ENCODE assay signal across 20 mouse cellular contexts in the genomic region with DNA sequence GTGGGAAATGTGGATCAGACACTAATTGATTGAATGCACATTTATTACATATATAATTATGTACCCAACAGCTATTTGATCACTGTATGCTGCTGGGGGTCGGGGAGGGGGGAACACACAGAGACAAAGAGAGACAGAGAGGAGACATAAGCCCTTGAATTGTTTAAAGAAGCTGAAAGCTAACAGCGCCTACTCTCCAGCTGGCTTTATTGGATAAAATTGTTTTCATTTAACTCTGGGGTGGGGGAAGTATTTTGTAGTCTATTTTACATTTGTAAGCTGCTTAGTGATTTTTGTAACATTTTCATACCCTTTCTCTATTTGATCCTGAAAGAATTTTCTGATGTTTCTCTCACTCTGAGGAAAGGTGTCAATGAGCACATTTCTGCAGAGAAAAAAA.
DNase-seq lines count a peak whose midpoint lies in the region; TF ChIP-seq lines count a peak whose summit lies in the region.
"Had no signal": no experiment of that assay in that cellular context is flagged by ENCODE, and none has a peak within 500 bp of the region (broad histone marks: within the 10 kb centered on the region; RNA-seq: fewer than 3 reads in every experiment).

No protein-coding gene starts in this region.

- TF ChIP-seq CTCF in layer of hippocampus, adult 2 months (conservative IDR thresholded peaks at IDR 0.05): no peak
- TF ChIP-seq CTCF in left cerebral cortex, adult 2 months (IDR thresholded peaks at IDR 0.05): no peak

- H3K4me3 ChIP-seq in layer of hippocampus, adult 2 months: no peak overlapping the region
- no peak overlapping the region for H3K4me3 ChIP-seq in left cerebral cortex, adult 2 months
- H3K4me3 ChIP-seq: embryonic facial prominence, embryonic 13.5 days; embryonic facial prominence, embryonic 15.5 days; erythroblast, embryonic 14.5 days; forebrain, embryonic 10.5 days; forebrain, embryonic 12.5 days had no signal

- intact Hi-C loops in left cerebral cortex, adult 2 months (cut with DNase I): no loop called here

- H3K27ac ChIP-seq in layer of hippocampus, adult 2 months: peak overlapping the region; percentile 89
- peak overlapping the region; percentile 90; the same call in 1 of the 2 replicates for H3K27ac ChIP-seq in left cerebral cortex, adult 2 months
- H3K27ac ChIP-seq: embryonic facial prominence, embryonic 13.5 days; embryonic facial prominence, embryonic 15.5 days; forebrain, embryonic 10.5 days had no signal

- peak in 1 of 2 experiments; percentile 60 for DNase-seq in layer of hippocampus, adult 2 months (ENCODE audit: low spot score in 2 of 2)
- DNase-seq in layer of hippocampus, postnatal 25 days (ENCODE audit: extremely low spot score in 1 of 2, low spot score in 1 of 2): no peak
- DNase-seq in left cerebral cortex, adult 2 months (ENCODE audit: extremely low spot score in 1 of 2, low spot score in 2 of 2): no peak
- DNase-seq in left cerebral cortex, adult 11 months (ENCODE audit: low spot score): no peak
- DNase-seq in telencephalon, adult 2 months (ENCODE audit: low read depth, low spot score): peak; percentile 65
- DNase-seq in frontal cortex, postnatal 14 days (ENCODE audit: low spot score in 2 of 2): no peak
- DNase-seq: adrenal gland, adult 2 months; adrenal gland, postnatal 10 days; adrenal gland, postnatal 25 days; cerebellum, adult 18-20 months; cerebellum, adult 8-10 months; cerebellum, adult 9-11 months; cerebellum, postnatal 14 days; cerebellum, postnatal 36 days; embryo, embryonic 11 days had no signal
